Mouse (Mus musculus) leukemia stem cell, adult 10-12 weeks (primary cell): ENCODE results near the gene Tjap1. TPM values are rescaled to one million over a fixed set of nuclear protein-coding genes. Genes with fewer than 3 reads are reported as not detected.

Experiments used
- polyA plus RNA-seq: library from polyadenylated mRNA; stranded (reverse); fragments of >175 nt; gene quantifications from 2 replicates; pipeline ENCODE4 v1.2.3, GENCODE M21; 2012; ENCODE audit warnings: low replicate concordance

The Tjap1 gene
- 75.3 and 89.6 TPM in 2 replicates for polyA plus RNA-seq

DNA sequence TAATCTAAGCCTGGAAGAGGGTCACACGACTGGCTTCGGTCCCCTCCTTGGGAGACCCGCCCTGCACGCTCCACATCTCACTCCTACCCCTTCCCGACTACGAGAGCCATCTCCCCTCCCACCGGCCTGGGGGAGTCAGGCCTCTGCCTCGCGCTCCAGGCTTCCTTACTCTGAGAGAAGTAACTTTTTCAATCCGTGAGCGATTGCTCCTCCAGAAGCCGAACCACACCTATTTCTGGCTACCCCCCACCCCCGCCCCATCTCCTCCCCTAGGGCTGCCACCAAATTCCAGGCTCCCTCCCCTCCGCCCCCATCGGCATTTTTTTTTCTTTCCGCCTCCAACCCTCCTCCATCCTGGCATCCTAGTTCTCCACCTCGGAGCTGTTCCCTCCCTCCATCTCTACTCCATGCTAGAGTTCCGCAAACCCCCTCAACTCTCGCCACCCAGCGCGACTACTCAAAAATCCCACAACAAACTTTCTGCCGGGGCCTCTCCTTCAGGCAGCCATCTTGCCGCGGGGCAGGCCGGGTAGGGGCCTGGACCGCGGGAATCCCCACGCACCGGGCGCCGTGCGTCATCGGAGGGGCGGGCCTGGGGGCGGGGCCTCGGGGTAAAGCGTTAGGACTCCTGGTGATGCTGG lies at the start of gene Tjap1:
Tjap1 (minus strand) TSS at position 544 of the 641 bp plus-strand sequence.

DNA sequence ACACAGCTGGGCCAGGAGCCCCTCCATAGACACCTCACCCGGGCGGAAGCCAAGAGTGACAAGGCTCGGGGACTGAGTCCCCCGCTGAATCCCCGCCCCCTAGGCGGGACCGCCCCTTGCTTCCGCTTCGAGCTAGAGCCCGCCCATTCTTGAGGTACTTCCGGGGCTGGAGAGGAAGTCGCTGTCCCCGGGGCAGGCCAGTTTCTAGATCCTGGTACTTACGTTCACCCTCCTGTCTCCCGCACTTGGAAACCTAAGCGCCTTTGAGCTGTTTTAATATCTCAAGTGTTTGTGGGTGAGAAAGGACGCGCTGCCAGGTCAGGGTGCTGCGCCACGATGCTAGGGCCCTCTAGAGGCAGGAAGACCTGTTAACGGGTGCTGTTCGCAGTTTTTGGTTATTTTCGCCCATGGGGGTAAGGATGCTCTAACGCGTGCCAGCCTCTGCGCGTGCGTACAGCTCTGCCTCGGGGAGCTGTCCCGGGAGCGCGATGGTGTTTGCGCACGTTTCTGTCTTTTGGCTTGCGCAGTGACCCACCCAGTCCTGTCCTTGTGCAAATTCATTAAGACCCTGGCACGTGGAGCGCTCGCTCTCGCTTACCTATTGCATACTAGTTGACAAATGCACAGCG lies 45.2 kb upstream of the Tjap1 start, which contains the start of gene Abcc10:
Abcc10 (minus strand) TSS at position 447 of the 629 bp plus-strand sequence.

GRCm38 (mm10) chr17:46297364-46298219 lies 14.8 kb upstream of the Tjap1 start, which contains the start of gene Dlk2:
Dlk2 (plus strand) TSS chr17:46297421.

GRCm38 (mm10) chr17:46253452-46254084 lies 29.3 kb downstream of the Tjap1 start, which contains the start of gene Lrrc73:
Lrrc73 (plus strand) TSS chr17:46253531.

DNA sequence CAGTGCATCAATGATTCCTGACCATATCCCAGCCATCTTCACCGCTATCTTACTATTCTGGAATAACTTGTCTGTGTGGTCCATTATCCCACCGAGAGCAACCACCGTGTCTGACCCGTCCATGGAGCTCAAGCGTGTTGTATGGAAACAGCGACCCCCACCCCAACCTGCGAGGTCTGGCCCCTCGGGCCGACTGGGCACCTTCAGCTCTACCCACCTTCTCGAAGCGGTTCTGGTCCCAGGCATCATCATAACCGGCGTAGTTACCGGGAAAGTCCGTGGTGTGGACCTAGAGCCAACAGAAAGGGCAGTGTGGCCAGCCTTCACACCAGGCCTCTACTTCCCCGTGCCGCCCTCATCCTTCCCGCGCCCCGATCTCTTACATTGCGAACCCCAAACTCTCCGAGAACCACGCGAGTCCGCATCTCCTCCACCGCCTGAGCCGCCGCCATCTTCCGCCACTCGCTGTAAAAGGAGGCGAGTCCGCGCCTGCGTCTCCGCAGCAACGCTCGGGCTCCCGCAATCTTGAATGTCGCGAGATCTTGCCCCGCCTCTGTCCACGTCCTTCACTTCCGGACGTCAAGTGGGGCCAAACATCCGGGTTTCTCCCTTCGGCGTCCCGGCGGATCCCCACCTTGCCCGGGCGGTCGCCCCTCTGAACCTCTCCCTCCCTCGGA lies 35.2 kb downstream of the Tjap1 start, which contains the start of the genes Polr1c and Yipf3:
Polr1c (minus strand) TSS at position 543 of the 677 bp plus-strand sequence.
Yipf3 (plus strand) TSS at position 569 of the 677 bp plus-strand sequence.

Other genes with a start within 250 kb of the Tjap1 start
- gene Mrps18a, start 172.0 kb downstream of the Tjap1 start, polyA plus RNA-seq, result 48.8 and 49.1 TPM in 2 replicates
- 0.25 TPM in 1 of 2 replicates, not detected in the other for gene Rsph9, start 138.8 kb downstream of the Tjap1 start, polyA plus RNA-seq
- gene Mad2l1bp, start 129.5 kb downstream of the Tjap1 start, polyA plus RNA-seq, result 1.9 and 8.2 TPM in 2 replicates
- gene Gtpbp2, start 122.0 kb downstream of the Tjap1 start, polyA plus RNA-seq, result 96.1 and 260 TPM in 2 replicates
- gene Polh, start 80.4 kb downstream of the Tjap1 start, polyA plus RNA-seq, result 0.54 and 4.1 TPM in 2 replicates
- 3.6 and 7.9 TPM in 2 replicates for gene Xpo5, start 80.2 kb downstream of the Tjap1 start, polyA plus RNA-seq
- gene Polr1c, start 35.0 kb downstream of the Tjap1 start, polyA plus RNA-seq, result 10.7 and 15.0 TPM in 2 replicates
- gene Yipf3, start 34.9 kb downstream of the Tjap1 start, polyA plus RNA-seq, result 130 and 184 TPM in 2 replicates
- gene Lrrc73, start 29.5 kb downstream of the Tjap1 start, polyA plus RNA-seq, result 1.2 and 2.7 TPM in 2 replicates
- 0.17 TPM in 1 of 2 replicates, not detected in the other for gene Dlk2, start 14.4 kb upstream of the Tjap1 start, polyA plus RNA-seq
- gene Abcc10, start 45.3 kb upstream of the Tjap1 start, polyA plus RNA-seq, result 14.2 and 18.7 TPM in 2 replicates
- gene Zfp318, start 100.7 kb upstream of the Tjap1 start, polyA plus RNA-seq, result 7.3 and 10.6 TPM in 2 replicates
- gene Crip3, start 145.9 kb upstream of the Tjap1 start, polyA plus RNA-seq, result 1.0 TPM in 1 of 2 replicates, not detected in the other
- not detected in 2 replicates for gene Slc22a7, start 155.4 kb upstream of the Tjap1 start, polyA plus RNA-seq
- 0.54 and 1.0 TPM in 2 replicates for gene Ttbk1, start 204.6 kb upstream of the Tjap1 start, polyA plus RNA-seq
- 16.0 and 16.9 TPM in 2 replicates for gene Dnph1, start 213.7 kb upstream of the Tjap1 start, polyA plus RNA-seq